Mouse (Mus musculus): ENCODE measurements around the gene AI661453.
"Not testable (repeated sequence)": the region's sequence is repeated elsewhere in the genome, so short reads cannot be mapped to it uniquely, and the experiment has no call there.

AI661453 gene

DNA sequence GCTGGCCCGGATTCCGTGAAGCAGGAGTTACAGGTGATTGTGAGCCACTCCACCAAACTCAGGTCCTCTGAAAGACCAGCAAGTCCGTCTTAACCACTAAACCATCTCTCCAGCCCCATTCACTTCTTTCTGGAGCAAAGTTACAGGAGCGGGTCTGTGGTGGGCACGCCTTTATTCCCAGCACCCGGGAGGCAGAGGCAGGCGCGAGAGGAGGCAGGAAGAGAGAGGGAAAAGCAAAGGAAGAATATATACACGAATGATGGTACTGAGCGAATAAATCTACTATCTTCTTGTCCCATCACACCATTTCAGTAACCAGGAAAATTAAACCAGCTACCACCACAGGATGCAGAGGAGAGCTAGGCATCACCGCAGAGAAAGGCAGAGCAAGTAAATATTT, 65.1 kb downstream of the AI661453 start:
- no peak for DNase-seq (ENCODE audit: low read depth, low spot score)

DNA sequence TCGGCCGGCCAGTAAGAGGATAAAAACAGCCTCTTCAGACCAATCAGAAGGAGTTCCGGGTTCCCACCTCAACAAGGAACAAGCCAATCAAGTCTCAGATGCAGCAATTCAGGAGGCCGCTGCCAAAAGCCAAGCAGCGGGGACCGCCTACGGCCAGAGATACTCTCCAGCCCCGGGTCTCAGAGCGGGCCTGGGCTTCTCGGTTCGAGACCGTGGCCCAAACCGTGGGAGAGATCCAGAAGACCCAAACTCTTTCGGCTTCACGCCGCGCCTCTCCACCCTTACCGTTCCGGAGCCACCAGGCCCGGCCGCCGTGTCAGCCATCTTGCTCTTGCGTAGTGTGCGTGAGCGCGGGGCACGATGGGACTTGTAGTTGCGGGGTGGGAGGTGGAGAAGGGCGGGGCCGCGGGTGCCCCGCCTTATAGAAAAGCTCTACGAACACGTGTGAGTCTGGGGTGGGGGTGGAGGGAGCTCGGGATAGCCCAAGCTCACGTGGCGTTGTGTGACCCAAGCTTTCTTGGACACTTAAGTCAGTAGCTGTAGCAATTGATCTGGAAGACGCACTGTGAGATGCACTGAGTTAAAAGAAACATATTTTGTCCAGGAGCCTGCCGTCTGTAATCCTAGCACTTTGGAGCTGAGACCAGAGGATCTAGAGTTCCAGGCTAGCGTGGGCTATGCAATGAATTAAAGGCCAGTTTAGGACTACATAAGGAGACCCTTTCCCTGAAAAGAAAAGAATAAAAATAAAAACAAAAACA, 65.7 kb downstream of the AI661453 start, which contains the start of gene Taf8:
Gene Taf8, minus strand, starts transcription at position 347 of the 761 bp plus-strand sequence.
- DNase-seq (ENCODE audit: low read depth, low spot score): peak; percentile 95

DNA sequence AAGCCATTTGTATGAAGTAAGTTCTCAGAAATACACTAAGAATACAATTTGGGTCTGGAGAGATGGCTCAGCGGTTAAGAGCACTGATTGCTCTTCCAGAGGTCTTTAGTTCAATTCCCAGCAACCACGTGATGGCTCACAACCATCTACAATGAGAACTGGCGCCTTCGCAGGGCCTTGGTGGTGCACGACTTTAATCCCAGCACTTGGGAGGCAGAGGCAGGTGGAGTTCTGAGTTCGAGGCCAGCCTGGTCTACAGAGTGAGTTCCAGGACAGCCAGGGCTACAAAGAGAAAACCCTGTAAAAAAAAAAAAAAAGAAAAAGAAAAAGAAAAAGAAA, 66.3 kb downstream of the AI661453 start:
- DNase-seq (ENCODE audit: low read depth, low spot score): not testable (repeated sequence)

DNA sequence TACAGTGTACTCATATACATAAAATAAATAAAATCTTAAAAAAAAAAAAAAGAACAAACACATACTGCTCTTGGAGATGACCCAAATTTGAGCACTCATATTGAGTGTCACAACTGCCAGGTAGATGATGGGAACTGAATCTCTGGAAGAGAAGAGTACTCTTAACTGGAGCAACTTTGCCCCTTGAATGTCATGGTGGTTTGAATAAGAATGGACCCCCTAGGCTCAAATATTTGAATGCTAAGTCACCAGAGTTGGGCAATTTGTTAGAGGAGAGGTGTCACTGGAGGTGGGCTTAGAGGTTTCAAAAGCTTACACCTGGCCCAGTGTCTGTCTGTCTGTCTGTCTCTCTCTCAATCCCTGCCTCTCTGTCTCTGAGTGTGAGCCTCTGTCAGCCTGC, 67.3 kb downstream of the AI661453 start:
- no peak for DNase-seq (ENCODE audit: low read depth, low spot score)

DNA sequence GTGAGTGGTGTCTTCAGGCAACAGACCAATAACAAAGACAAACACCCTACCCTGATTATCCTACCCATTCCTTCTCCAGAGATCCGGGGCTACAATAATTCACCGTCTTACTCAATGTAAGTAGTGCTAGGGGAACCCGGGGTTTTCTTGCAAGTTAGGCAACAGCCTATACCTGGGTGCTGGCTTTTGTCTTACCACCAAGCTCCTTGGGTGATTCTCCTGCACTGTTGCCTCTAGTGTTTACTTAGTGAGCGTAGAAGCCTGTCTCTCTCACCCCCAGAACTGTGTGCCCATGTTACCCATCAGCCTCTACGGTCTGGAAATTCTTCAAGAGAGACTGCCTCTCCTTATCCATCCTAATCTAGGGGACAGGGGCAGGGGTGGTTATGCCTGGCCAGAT, 67.8 kb downstream of the AI661453 start:
- no peak for DNase-seq (ENCODE audit: low read depth, low spot score)

DNA sequence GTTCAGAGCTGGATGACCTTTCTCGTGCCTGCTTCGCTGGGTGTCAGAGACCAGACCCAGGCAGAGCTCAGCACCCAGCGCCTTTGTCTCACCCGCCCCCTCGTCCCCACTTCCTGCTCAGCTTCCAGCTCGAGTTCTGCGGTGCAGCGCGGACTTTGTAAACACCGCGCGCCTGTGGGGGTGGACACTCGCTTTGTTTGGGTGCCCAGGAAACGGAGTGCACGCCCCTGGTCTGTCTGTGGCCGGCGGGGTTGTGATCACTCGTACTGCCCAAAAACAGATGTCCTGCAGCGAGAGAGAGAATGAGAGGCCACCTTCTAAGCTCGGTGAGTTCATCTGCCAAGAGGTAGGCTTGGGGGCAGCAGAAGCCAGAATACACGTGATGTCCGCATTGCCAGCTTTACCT, 68.5 kb downstream of the AI661453 start, which contains the start of gene Ccnd3:
Gene Ccnd3, plus strand, starts transcription at position 111 of the 406 bp plus-strand sequence.
- DNase-seq (ENCODE audit: low read depth, low spot score): no peak

DNA sequence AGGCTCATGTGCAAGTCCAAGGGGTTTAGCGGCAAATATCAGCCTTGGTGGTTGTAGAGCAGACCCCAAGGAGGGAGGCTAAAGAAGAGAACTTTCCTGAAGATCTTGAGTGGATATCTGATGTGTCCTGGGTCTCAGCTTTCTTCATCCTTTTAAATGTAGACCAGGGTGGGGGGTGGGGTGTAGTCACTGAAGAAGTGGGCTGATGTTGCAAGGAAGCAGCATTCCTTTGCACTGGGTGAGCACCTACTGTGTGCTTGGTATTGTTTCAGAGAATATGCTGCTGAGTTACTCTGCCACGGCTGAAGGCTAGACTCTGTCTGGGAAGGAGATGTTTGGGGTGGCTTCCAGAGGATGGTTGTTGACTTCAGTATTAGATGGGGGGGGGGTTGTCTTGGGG, 69.2 kb downstream of the AI661453 start:
- DNase-seq (ENCODE audit: low read depth, low spot score): no peak

DNA sequence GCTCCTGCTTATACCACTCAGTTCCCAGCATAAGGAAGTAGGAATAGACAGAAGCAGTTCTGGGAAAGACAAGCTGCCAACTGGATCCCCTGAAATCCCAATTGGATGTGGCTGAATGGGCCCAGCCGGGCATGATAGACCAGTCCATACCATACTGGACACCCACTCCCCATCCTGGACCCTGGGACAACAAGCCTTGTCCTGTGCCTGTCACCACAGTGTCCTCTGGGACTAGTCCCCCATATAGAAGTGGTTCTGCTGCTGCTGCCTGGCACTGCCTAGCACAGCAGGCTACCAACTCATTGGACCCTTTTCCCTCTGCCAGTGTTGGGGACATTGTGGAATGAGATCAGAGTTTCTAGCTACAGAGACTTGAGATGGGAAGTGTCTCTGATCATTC, 69.6 kb downstream of the AI661453 start:
- DNase-seq (ENCODE audit: low read depth, low spot score): no peak

DNA sequence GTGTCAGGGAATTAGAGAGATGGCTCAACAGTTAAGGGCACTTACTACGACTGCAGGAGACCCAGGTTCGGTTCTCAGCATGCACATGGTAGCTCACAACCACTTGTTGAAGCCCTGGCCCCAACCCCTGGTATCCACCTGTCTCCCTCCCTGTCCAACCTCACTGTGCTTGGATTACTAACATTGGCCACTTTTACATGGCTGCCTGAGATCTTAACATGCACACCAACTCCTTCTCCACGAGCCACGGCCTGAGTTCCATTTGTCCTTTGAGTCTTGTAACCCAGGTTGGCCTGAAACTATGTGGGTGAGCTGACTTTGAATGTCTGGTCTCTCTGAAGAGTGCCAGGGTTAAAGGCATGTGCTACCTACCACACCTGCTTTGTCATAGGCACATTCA, 70.3 kb downstream of the AI661453 start:
- no peak for DNase-seq (ENCODE audit: low read depth, low spot score)

DNA sequence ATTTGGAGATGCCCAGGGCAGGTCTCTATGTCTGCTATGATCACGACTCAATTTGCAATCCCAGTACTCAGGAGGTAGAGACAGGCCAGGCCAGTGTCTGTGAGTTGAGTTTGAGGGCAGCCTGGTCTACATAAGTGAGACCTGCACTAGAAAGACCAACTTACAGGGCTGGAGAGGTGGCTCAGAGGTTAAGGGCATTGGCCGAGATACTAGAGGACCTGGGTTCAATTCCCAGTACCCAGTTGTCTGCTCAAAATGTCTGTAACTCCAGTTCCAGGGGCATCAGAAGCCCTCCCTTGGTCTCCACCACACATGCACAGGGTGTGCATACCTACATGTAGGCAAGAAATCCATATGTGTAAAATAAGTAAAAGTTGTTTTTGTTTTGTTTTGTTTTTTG, 71.1 kb downstream of the AI661453 start:
- no peak for DNase-seq (ENCODE audit: low read depth, low spot score)

DNA sequence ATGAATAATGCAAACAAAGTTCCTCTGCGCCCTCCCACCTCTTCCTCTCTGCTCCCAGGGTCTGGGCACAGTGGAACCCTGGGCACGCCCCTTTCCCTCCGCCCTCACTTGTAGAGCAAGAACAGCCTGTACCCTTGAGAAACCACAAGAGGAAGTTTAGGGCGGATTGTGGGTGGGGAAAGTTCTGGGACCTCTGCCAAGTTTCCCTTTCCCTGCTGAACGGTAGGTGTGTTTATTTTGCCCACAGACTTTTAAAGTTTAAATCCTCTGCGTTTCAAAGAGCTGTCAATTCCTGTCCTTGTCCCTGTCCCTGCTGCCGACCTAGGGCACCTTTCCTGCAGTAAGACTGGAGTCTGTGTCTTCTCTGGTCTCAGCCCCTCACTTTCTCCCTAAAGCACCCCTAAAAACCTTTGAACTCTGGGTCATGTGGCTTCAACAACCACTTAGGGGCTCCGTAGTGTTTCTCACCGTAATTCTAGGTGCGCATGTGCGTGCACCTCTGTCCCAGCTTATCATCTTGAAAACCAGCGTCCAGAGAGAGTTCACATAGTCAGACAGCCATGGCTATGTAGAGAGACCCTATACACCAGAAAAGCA, 71.7 kb downstream of the AI661453 start:
- peak; percentile 99 for DNase-seq (ENCODE audit: low read depth, low spot score)

DNA sequence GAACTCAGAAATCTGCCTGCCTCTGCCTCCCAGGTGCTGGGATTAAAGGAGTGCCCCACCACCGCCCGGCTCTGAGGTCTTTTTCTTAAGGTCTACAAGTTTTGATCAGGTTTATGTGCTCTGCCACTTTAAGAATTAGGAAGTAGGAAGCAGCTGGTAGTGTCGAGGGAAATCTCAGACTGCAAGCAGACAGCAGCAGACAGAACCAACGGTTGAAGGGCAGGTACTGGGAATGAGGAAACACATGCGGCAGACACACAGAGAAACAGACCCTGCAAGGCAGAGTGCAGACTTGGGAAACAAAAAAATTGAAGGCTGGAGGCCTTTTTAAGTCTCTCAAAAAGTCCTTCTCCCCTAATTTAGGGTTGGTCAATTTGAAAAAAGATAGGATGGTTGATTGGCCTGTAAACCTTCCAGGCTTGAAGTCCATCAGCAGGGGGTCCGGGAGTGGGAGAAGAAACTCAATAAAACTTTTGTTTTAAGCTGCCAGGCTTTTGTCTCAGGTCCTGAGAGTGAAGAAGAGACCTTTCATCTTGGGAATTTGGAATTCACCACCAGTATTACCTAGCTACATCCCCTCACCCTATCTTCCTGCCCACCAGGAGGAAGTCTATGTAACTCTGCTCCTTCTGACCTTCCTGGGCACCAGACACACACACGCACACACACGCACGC, 72.8 kb downstream of the AI661453 start:
- DNase-seq (ENCODE audit: low read depth, low spot score): no peak

DNA sequence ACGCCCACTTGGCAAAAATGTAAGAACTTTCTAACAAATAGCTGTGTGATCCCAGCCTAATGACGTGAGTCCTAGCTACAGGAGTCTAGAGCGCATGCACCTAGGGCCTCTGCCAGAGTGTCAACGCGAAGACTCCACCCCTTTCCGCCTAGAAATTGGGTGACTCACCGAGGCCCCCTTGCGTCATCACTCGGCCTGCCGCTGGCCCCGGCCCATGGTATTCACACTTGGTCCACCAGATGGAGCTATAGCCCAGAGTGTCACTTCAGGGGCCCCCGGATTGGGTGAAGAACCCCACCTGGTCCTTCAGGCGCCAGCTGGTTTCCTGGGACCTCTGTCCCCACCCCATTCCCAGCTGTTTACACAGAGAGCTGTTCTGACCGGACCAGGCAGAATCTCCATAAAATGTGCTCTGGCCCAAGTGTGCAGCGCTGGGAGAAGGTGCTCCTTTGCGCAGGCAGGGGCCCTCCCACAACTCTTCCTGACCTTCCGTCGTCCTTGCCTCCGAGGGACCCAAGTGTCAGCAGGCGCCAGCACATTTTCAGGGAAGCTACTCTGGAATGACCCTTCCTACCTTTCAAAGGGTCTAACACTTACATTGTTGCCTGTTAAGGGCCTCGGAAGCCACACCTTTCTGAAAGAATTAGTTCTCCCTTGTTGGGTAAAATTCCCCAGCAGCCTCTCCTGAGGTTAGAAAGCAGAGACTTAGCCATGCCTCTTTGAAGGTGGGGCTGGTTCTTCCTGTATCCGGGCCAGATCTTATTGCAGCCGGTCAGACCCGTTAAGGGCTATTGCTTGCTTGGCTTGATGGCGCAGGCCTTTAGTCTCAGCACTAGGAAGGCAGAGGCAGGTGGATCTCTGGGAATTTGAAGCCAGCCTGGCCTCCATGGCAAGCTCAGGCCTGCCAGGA, 75.0 kb downstream of the AI661453 start:
- DNase-seq (ENCODE audit: low read depth, low spot score): peak; percentile 100

DNA sequence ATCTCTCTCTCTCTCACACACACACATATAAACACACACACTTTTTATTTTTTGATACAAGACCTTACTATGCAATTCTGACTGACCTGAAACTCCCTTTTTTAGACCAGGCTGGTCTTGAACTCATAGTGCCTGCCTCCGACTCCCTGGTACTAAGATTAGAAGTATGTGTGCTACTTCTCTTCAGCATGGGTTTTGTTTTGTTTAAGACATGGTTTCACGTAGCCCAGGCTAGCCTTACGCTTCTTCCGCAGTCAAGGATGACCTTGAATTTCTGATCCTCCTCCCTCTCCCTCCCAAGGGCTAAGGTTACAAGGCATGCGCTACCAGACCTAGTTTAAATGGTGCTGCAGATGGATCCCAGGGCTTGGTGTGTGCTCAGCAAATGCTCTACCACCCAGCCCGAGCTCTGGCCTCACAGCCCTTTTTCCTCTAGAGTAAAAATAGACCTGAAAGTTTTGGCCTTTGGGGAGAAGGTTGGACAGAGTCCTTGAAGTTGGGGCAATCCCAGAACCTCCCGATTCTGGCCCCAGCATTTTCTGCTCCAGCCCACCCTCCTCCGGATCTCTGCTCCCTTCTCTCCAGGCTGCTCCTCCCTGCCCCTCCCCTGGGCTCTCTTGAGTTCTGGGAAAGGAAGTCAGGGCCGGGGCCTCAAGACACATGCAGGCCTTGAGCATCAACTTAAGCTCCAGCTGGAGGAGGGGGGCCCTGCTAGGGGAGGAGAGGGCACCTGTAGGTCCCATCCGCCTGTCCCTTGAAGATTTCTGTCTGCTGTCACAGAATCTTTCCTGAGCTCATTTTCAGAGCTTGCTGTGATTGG, 76.8 kb downstream of the AI661453 start:
- no peak for DNase-seq (ENCODE audit: low read depth, low spot score)

DNA sequence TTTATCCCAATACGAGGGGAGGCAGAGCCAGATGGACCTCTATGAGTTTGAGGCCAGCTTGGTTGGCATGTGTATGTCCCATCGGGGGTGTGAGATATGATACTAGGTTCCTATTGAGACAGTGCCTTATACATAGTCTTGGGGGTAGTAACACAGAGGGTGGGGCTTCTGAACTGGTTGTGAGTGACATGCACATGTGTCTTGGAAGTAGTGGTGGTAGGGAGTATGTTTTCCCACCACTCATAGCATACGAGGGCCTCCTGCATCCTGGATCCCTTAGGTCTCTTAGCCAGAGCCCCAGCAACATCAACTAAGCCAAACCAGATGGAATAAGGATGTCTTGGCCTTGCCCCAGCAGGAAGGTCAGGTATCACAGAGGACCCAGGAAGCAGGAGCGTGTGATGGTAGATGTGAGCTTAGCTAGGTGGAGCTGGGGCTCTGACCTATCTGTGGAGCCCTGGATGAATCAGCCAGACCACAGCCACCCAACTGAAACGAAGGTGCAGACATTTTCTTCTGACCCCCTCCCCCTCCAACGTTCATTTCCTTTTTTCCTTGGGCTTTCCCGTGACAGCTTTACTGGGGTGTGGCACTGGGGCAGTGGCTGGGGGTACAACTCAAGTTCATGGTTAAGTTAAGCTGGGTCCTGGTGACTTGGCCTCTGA, 78.9 kb downstream of the AI661453 start:
- DNase-seq (ENCODE audit: low read depth, low spot score): no peak

DNA sequence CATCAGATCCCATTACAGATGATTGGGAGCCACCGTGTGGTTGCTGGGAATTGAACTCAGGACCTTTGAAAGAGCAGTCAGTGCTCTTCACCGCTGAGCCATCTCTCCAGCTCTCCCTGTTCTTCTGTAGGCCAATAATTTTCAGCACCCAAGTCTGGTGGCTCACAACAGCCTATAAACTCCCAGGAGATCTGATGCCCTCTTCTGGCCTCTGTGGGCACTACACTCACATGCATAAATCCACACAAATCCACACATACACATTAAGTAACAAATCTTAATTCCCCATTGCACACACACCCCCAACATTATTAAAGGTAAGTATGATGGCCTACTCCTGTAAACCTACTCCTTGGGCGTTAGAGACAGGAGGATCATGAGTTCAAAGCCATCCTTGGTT, 79.8 kb downstream of the AI661453 start:
- no peak for DNase-seq (ENCODE audit: low read depth, low spot score)

DNA sequence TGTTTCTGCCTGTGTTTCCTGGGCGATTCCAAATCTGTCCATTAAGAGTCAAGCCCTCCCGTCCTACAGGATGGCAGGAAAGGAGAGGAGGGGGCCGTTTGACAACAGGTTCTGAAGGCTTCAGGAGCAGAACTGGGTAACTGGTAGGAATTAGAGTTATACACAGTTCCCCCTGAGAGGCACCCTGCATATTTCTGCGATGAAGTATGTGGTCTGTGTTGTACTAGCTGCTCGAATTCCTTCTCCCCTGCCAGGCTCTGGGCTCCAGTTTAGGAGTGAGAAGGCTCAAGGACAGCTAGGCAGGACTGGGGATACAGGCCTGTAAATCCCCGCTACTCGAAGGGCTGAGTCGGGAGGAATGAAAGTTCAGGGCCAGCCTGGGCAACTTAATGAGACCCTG, 81.8 kb downstream of the AI661453 start:
- DNase-seq (ENCODE audit: low read depth, low spot score): peak; percentile 70
